Comparison of ENCODE assay signal across 8 mouse cellular contexts in the genomic region with DNA sequence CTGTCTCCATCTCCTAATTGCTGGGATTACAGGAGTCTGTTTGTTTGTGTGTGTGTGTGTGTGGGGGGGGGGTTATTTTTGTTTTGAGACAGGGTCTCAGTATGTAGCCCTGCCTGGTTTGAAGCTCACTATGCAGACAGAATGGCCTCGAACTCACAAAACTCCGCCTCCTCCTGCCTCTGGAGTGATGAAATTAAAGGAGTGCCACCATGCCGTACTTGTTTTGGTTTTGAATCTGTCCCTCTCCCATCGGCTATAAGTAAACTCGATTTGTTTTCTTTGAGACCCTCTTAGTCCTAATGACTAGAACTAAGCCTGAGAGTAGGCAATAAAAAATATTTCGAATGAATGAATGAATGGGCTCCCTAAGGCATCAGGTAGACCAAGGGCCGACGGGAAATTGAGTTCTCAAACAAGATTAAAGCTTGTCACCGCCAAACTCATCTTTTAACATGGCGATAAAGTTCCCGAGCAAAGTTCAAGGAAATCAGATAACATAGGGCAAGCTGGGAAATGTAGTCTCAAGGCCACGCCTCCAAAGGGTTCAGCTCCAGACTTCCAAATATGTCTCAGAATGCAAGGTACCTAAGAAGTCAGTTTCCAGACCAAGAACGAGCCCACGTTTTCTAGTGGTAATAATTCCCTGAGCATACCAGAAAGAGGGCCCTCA. TPM values are rescaled to one million over a fixed set of nuclear protein-coding genes. Genes with fewer than 3 reads are reported as not detected.
DNase-seq lines count a peak whose midpoint lies in the region; ATAC-seq lines count a peak whose summit lies in the region.

No protein-coding gene starts in this region.

- no peaks in the 10 kb centered on the region for H3K27me3 ChIP-seq in forebrain, embryonic 11.5 days (ENCODE audit: control insufficient read depth, insufficient read depth, low read length)
- H3K27me3 ChIP-seq in liver, embryonic 12.5 days (replicated peaks) = no peaks in the 10 kb centered on the region

- DNase-seq in adrenal gland, adult 2 months = peak; percentile 74
- no peak for DNase-seq in adrenal gland, postnatal 4 days (ENCODE audit: low spot score in 2 of 2)
- DNase-seq in urinary bladder, postnatal 14 days (ENCODE audit: low spot score) = peak; percentile 35
- no peak for DNase-seq in urinary bladder, adult 18-20 months (ENCODE audit: low spot score in 2 of 2)
- DNase-seq in forebrain, embryonic 11.5 days (ENCODE audit: low spot score) = no peak
- peak; percentile 37 to 72 for DNase-seq in kidney, adult 8-10 months
- DNase-seq in retina, postnatal 1 day = peak; percentile 76

- peaks cover 20% of the 10 kb centered on the region for H3K4me1 ChIP-seq in forebrain, embryonic 11.5 days (replicated peaks; ENCODE audit: control insufficient read depth, insufficient read depth, low read length)
- peaks cover 74% of the 10 kb centered on the region for H3K4me1 ChIP-seq in liver, embryonic 12.5 days

- ATAC-seq in forebrain, embryonic 11.5 days (replicated peaks; ENCODE audit: low FRiP score) = peak; percentile 7; the same call in 1 of the 2 replicates
- peak; percentile 4; the same call in 1 of the 2 replicates for ATAC-seq in liver, embryonic 12.5 days

- H3K4me2 ChIP-seq in forebrain, embryonic 11.5 days (ENCODE audit: low read depth, low read length, severe bottlenecking) = peak overlapping the region; percentile 95
- H3K4me2 ChIP-seq in liver, embryonic 12.5 days = peak overlapping the region; percentile 77

- no peaks in the 10 kb centered on the region for H3K36me3 ChIP-seq in forebrain, embryonic 11.5 days (ENCODE audit: control insufficient read depth, insufficient read depth, low read length)
- peaks cover 16% of the 10 kb centered on the region for H3K36me3 ChIP-seq in liver, embryonic 12.5 days

- WGBS in forebrain, embryonic 11.5 days = 16% methylated on average over 14 of the region's 14 CpGs
- 6% methylated on average over 14 of the region's 14 CpGs for WGBS in liver, embryonic 12.5 days (ENCODE audit: insufficient replicate concordance)

- H3K9me3 ChIP-seq in forebrain, embryonic 11.5 days (ENCODE audit: control insufficient read depth, low read length) = no peaks in the 10 kb centered on the region
- H3K9me3 ChIP-seq in liver, embryonic 12.5 days (replicated peaks) = no peaks in the 10 kb centered on the region

- H3K9ac ChIP-seq in forebrain, embryonic 11.5 days (ENCODE audit: low read length) = peak overlapping the region; percentile 85
- peak overlapping the region; percentile 95 for H3K9ac ChIP-seq in liver, embryonic 12.5 days

- peak overlapping the region; percentile 88 for H3K4me3 ChIP-seq in forebrain, embryonic 11.5 days (ENCODE audit: low read depth, low read length)
- H3K4me3 ChIP-seq in liver, embryonic 12.5 days = peak overlapping the region; percentile 93

- H3K27ac ChIP-seq in forebrain, embryonic 11.5 days (ENCODE audit: low read depth, low read length) = no peak overlapping the region
- peak overlapping the region; percentile 91 for H3K27ac ChIP-seq in liver, embryonic 12.5 days

RNA-seq across cellular contexts. Expression of gene Ppp1r12c, which starts 1.1 kb away (rescaled TPM):
- 100 to 1,000 TPM in 1 of 2 experiments, 10 to 100 TPM in 1; 93.3 to 102 TPM for total RNA-seq in adrenal gland, adult 2 months (2021)
- 101 and 164 TPM in 2 replicates for polyA plus RNA-seq in adrenal gland, adult 2 months (2012; rRNA removed)
- 100 to 1,000 TPM; 106 to 112 TPM for total RNA-seq in adrenal gland, postnatal 4 days (2021)
- 46.8 and 48.6 TPM in 2 replicates for polyA plus RNA-seq in forebrain, embryonic 11.5 days (2014; fragmentation: Nextera tagmentation; extraction: Ambion mirVana)
- polyA plus RNA-seq in liver, embryonic 12.5 days (2016; fragmentation: Nextera tagmentation; extraction: Ambion mirVana) = 41.1 and 42.9 TPM in 2 replicates

RNA-seq across cellular contexts. Expression of gene Tnnt1, which starts 13.6 kb away (rescaled TPM):
- 1 to 10 TPM in 1 of 2 experiments, under 1 TPM in 1; 0.37 to 1.6 TPM for total RNA-seq in adrenal gland, adult 2 months (2021)
- polyA plus RNA-seq in adrenal gland, adult 2 months (2012; rRNA removed) = 0.17 TPM in 1 of 2 replicates, not detected in the other
- total RNA-seq in adrenal gland, postnatal 4 days (2021) = 10 to 100 TPM in 1 of 2 experiments, 1 to 10 TPM in 1; 8.1 to 21.0 TPM
- polyA plus RNA-seq in forebrain, embryonic 11.5 days (2014; fragmentation: Nextera tagmentation; extraction: Ambion mirVana) = 4.2 and 5.6 TPM in 2 replicates
- 13.7 and 17.9 TPM in 2 replicates for polyA plus RNA-seq in liver, embryonic 12.5 days (2016; fragmentation: Nextera tagmentation; extraction: Ambion mirVana)

RNA-seq across cellular contexts. Expression of gene Tnni3, which starts 21.5 kb away (rescaled TPM):
- total RNA-seq in adrenal gland, adult 2 months (2021) = 1 to 10 TPM in 1 of 2 experiments, not detected in 1; 1.7 TPM
- 3.3 and 4.7 TPM in 2 replicates for polyA plus RNA-seq in adrenal gland, adult 2 months (2012; rRNA removed)
- 1 to 10 TPM; 1.0 to 1.7 TPM for total RNA-seq in adrenal gland, postnatal 4 days (2021)
- 1.8 and 2.4 TPM in 2 replicates for polyA plus RNA-seq in forebrain, embryonic 11.5 days (2014; fragmentation: Nextera tagmentation; extraction: Ambion mirVana)
- polyA plus RNA-seq in liver, embryonic 12.5 days (2016; fragmentation: Nextera tagmentation; extraction: Ambion mirVana) = 1.7 and 1.8 TPM in 2 replicates

RNA-seq across cellular contexts. Expression of gene Dnaaf3, which starts 29.7 kb away (rescaled TPM):
- total RNA-seq in adrenal gland, adult 2 months (2021) = under 1 TPM; 0.66 to 0.98 TPM
- 2.7 and 3.0 TPM in 2 replicates for polyA plus RNA-seq in adrenal gland, adult 2 months (2012; rRNA removed)
- 1 to 10 TPM in 1 of 2 experiments, under 1 TPM in 1; 0.95 to 1.1 TPM for total RNA-seq in adrenal gland, postnatal 4 days (2021)
- 1.4 and 2.0 TPM in 2 replicates for polyA plus RNA-seq in forebrain, embryonic 11.5 days (2014; fragmentation: Nextera tagmentation; extraction: Ambion mirVana)
- 0.24 and 0.26 TPM in 2 replicates for polyA plus RNA-seq in liver, embryonic 12.5 days (2016; fragmentation: Nextera tagmentation; extraction: Ambion mirVana)

RNA-seq across cellular contexts. Expression of gene Eps8l1, which starts 42.1 kb away (rescaled TPM):
- total RNA-seq in adrenal gland, adult 2 months (2021) = 1 to 10 TPM; 5.2 to 6.9 TPM
- polyA plus RNA-seq in adrenal gland, adult 2 months (2012; rRNA removed) = 2.5 and 5.0 TPM in 2 replicates
- total RNA-seq in adrenal gland, postnatal 4 days (2021) = 1 to 10 TPM; 7.8 to 9.3 TPM
- polyA plus RNA-seq in forebrain, embryonic 11.5 days (2014; fragmentation: Nextera tagmentation; extraction: Ambion mirVana) = 3.3 and 3.8 TPM in 2 replicates
- 1.3 and 2.1 TPM in 2 replicates for polyA plus RNA-seq in liver, embryonic 12.5 days (2016; fragmentation: Nextera tagmentation; extraction: Ambion mirVana)

Comparison
In these comparisons a context has a peak if more than half of its experiments do, and no peak if none do; other contexts are left out.
1. DNase-seq: peak in adrenal gland, adult 2 months (single experiment), urinary bladder, postnatal 14 days (single experiment), kidney, adult 8-10 months (2 of 2) and retina, postnatal 1 day (single experiment); none in adrenal gland, postnatal 4 days (0 of 2), urinary bladder, adult 18-20 months (0 of 2) and forebrain, embryonic 11.5 days (single experiment).